Mouse (Mus musculus) G1E (cell line): ENCODE measurements around the gene Zfp810. TPM values are rescaled to one million over a fixed set of nuclear protein-coding genes. Genes with fewer than 3 reads are reported as not detected.
"Not testable (repeated sequence)": the region's sequence is repeated elsewhere in the genome, so short reads cannot be mapped to it uniquely, and the experiment has no call there.

Source experiments
- ATAC-seq: 2 replicates; pipeline ENCODE4 v1.8.0; 2016; ENCODE audit warnings: mild to moderate bottlenecking; ENCODE audit not compliant: insufficient number of reproducible peaks, poor library complexity, low FRiP score, severe bottlenecking; ENCODE audit errors: extremely low read depth
- DNase-seq: peaks from one replicate; pipeline ENCODE4 v3.0.0; 2012; ENCODE audit warnings: low spot score
- H3K27me3 ChIP-seq: 2 replicates; pipeline ENCODE4 v1.6.1; 2012; ENCODE audit warnings: mild to moderate bottlenecking, low read length, inconsistent platforms; ENCODE audit not compliant: insufficient read depth
- H3K36me3 ChIP-seq: replicated peaks from 2 replicates; pipeline ENCODE3; 2012; ENCODE audit warnings: mild to moderate bottlenecking, inconsistent platforms
- H3K4me1 ChIP-seq: 2 replicates; pipeline ENCODE4 v1.6.1; 2012; ENCODE audit warnings: low read depth, low read length, inconsistent platforms, mixed read lengths; ENCODE audit not compliant: insufficient read depth
- H3K4me3 ChIP-seq: 2 replicates; pipeline ENCODE4 v1.5.1; 2012; ENCODE audit warnings: low read depth, mild to moderate bottlenecking, inconsistent platforms, low read length, moderate library complexity, mixed read lengths
- H3K9me3 ChIP-seq: replicated peaks from 2 replicates; pipeline ENCODE4 v1.6.1; 2012; ENCODE audit warnings: inconsistent platforms
- CTCF ChIP-seq: IDR thresholded peaks from 2 replicates; pipeline ENCODE4 v1.5.1; 2012; ENCODE audit warnings: low read depth, low read length, inconsistent platforms, mixed read lengths
- GATA1 ChIP-seq: IDR thresholded peaks from 2 replicates; pipeline ENCODE4 v1.6.1; 2012; ENCODE audit warnings: borderline replicate concordance, low read length, inconsistent platforms, mixed read lengths
- GATA2 ChIP-seq: IDR thresholded peaks from 2 replicates; pipeline ENCODE4 v1.6.1; 2012; ENCODE audit warnings: low read depth, low read length, inconsistent platforms, borderline replicate concordance
- POLR2AphosphoS5 ChIP-seq: IDR thresholded peaks from 2 replicates; pipeline ENCODE4 v1.6.1; 2012; ENCODE audit warnings: low read depth, low read length, inconsistent platforms; ENCODE audit not compliant: insufficient replicate concordance
- TAL1 ChIP-seq: conservative IDR thresholded peaks from 2 replicates; pipeline ENCODE4 v1.6.1; 2012; ENCODE audit warnings: low read depth, low read length, inconsistent platforms, mixed read lengths
- polyA plus RNA-seq: library from polyadenylated mRNA; stranded (reverse); fragments of >175 nt; gene quantifications from 2 replicates; pipeline ENCODE4 v1.2.3, GENCODE M21; 2012
- total RNA-seq, 2 experiments: library from RNA; stranded (forward) in 1 of 2; stranded (reverse) in 1 of 2; fragments of 200-1000 nt in 1 of 2; fragments of >200 nt in 1 of 2; fragmentation: Nextera tagmentation in 1 of 2; gene quantifications; 2 replicates each; pipeline ENCODE4 v1.2.3; 2014 to 2017

The Zfp810 gene
- total and polyA plus RNA-seq, 3 experiments: 3.3 to 18.4 (median 13.2) TPM

GRCm38 (mm10) chr9:22314066-22314465, 6.6 kb upstream of the Zfp810 start:
- TF ChIP-seq TAL1 (no peak), GATA2 (no peak), GATA1 (no peak), CTCF (no peak)
- peaks cover 15% of the 10 kb centered on the region for H3K4me1 ChIP-seq
- no peak for DNase-seq
- no peak for ATAC-seq
- H3K36me3 ChIP-seq: no peaks in the 10 kb centered on the region
- H3K9me3 ChIP-seq: peaks cover 32% of the 10 kb centered on the region
- no peak overlapping the region for H3K4me3 ChIP-seq
- no peaks in the 10 kb centered on the region for H3K27me3 ChIP-seq

GRCm38 (mm10) chr9:22313218-22313617, 5.8 kb upstream of the Zfp810 start:
- H3K4me3 ChIP-seq: no peak overlapping the region
- H3K36me3 ChIP-seq: no peaks in the 10 kb centered on the region
- H3K4me1 ChIP-seq: peaks cover 15% of the 10 kb centered on the region
- ATAC-seq (no peak), DNase-seq (no peak)
- H3K9me3 ChIP-seq: peaks cover 30% of the 10 kb centered on the region
- H3K27me3 ChIP-seq: no peaks in the 10 kb centered on the region
- TF ChIP-seq TAL1: no peak
- no peak for TF ChIP-seq GATA1
- TF ChIP-seq GATA2: no peak
- TF ChIP-seq POLR2AphosphoS5: no peak
- TF ChIP-seq CTCF: no peak

- no peak overlapping the region for H3K4me3 ChIP-seq
- peaks cover 32% of the 10 kb centered on the region for H3K4me1 ChIP-seq
- H3K36me3 ChIP-seq: peaks cover 11% of the 10 kb centered on the region
- H3K27me3 ChIP-seq: no peaks in the 10 kb centered on the region
- peaks cover 17% of the 10 kb centered on the region for H3K9me3 ChIP-seq
- TF ChIP-seq TAL1 (no peak), GATA2 (no peak), CTCF (no peak), POLR2AphosphoS5 (no peak), GATA1 (no peak)
- no peak for DNase-seq
- ATAC-seq: no peak
Observed at GRCm38 (mm10) chr9:22309651-22310050, 2.2 kb upstream of the Zfp810 start.

- H3K27me3 ChIP-seq, DNase-seq, ATAC-seq: not testable (repeated sequence)
- peaks cover 24% of the 10 kb centered on the region for H3K36me3 ChIP-seq
- H3K9me3 ChIP-seq: peaks cover 17% of the 10 kb centered on the region
- H3K4me3 ChIP-seq: peak overlapping the region; percentile 96
- H3K4me1 ChIP-seq: peaks cover 28% of the 10 kb centered on the region
Observed at GRCm38 (mm10) chr9:22307920-22308262, 443 bp upstream of the Zfp810 start.

GRCm38 (mm10) chr9:22306726-22307125, 722 bp downstream of the Zfp810 start:
- Histone ChIP-seq H3K4me3 (peak overlapping the region; percentile 96), H3K36me3 (peaks cover 31% of the 10 kb centered on the region), H3K9me3 (peaks cover 10% of the 10 kb centered on the region), H3K27me3 (no peaks in the 10 kb centered on the region), H3K4me1 (peaks cover 28% of the 10 kb centered on the region)
- DNase-seq: no peak
- TF ChIP-seq TAL1: no peak
- TF ChIP-seq POLR2AphosphoS5: no peak
- TF ChIP-seq CTCF: no peak
- TF ChIP-seq GATA1: no peak
- TF ChIP-seq GATA2: no peak
- no peak for ATAC-seq

- DNase-seq: no peak
- peaks cover 50% of the 10 kb centered on the region for H3K36me3 ChIP-seq
- TF ChIP-seq TAL1: no peak
- TF ChIP-seq CTCF: no peak
- TF ChIP-seq POLR2AphosphoS5: no peak
- TF ChIP-seq GATA2: no peak
- TF ChIP-seq GATA1: no peak
- H3K27me3 ChIP-seq: no peaks in the 10 kb centered on the region
- H3K4me3 ChIP-seq: no peak overlapping the region
- H3K4me1 ChIP-seq: peaks cover 18% of the 10 kb centered on the region
- ATAC-seq: no peak
- 0 out of 2 replicates have a peak, but pooled peaks cover 2% of the 10 kb centered on the region for H3K9me3 ChIP-seq
Observed at GRCm38 (mm10) chr9:22302199-22302598, 5.2 kb downstream of the Zfp810 start.

- no peak overlapping the region for H3K4me3 ChIP-seq
- H3K36me3 ChIP-seq: peaks cover 48% of the 10 kb centered on the region
- ATAC-seq (no peak), DNase-seq (no peak)
- no peak for TF ChIP-seq POLR2AphosphoS5
- TF ChIP-seq TAL1: no peak
- TF ChIP-seq GATA1: no peak
- TF ChIP-seq GATA2: no peak
- TF ChIP-seq CTCF: no peak
- H3K4me1 ChIP-seq: no peaks in the 10 kb centered on the region
- peaks cover 55% of the 10 kb centered on the region for H3K9me3 ChIP-seq
- H3K27me3 ChIP-seq: no peaks in the 10 kb centered on the region
Observed at GRCm38 (mm10) chr9:22278733-22279132, 28.7 kb downstream of the Zfp810 start.
